Mouse (Mus musculus) mature B cell (primary cell): ENCODE results near the gene Irf3.

Experiments used
- in situ Hi-C: fragments of 300-500 bp; cut with MboI; formaldehyde crosslinking; loops from 2 replicates; pipeline ENCODE4 v1.14.3; 2019

The Irf3 gene

DNA sequence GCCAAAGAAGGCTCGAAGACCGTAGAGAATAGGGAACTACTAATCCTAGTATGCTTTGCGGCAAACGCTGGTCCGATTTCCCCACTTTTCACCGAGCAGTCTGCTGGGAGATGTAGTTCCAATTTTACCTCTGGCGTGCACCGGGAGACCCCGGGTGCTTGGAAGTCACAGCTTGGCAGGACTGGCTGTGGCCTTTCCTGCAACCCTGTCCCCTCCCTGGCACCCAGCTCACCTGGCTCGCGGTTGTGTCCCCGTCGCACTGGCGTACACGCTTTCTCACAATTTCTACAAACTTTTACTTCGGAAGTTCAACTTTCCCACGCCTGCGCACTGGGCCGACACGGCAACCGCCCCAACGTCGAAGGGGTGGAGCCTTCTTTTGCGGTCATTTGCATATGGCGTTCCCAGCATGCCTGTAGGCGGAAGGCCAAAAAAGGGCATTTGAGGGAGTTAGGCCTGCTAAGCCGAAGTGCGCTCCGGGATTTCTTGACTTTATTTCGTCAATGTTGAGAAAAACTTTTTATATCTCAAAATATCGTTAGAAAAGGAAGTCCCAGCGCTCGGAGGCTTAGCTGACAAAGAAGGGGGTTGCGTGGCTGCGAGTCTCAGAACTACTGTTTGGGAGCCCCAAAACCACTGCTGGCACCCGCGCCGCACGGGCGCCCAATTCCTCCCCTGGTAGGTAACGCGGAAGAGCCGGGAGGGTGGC is at the start of gene Irf3:
Gene Irf3 (plus strand): TSS at position 418 of the 709 bp plus-strand sequence.
- in situ Hi-C loops = no loop called here

DNA sequence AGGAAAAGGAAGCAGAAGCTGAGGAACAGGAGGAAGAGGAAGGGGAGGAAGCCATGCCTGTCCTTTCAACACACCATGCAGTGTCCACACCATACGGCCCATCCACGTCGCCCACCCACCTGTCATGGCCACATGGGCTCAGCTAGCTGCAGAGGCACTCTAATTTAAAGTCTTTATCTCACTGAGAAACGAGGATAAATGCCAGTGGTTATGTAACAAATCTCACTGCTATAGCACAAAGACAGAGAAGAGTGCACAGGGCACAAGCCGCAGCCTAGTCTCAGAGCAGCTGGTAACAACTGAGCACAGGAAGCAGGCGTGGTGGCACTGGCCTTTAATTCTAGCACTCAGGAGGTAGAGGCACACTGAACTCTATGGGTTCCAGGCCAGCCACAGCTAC is 47.5 kb upstream of the Irf3 start:
- in situ Hi-C loops = loop anchor here (10.0 kb wide), 1 partner anchor 225 kb away; no protein-coding TSS in a partner anchor

DNA sequence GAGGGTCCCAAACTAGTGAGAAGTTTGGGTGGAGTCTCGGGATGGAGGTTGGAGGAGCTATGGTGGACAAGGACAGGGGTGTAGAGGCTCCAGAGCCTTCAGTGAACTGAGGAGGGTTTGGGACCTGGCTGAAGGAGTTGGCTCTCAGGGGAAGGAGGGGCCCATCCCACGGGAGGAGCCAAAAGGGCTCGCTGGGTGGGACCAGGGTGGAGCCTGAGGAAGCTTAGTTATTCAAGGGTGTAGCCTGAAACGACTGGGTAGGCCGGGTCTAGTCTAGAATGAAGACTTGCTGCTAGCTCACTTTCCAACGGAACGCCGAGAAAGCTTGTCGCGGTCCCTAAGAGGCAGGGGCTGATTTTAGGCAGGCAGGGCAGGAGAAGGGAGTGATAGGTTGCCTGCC is 45.5 kb upstream of the Irf3 start:
- in situ Hi-C loops = loop anchor here (10.0 kb wide), 1 partner anchor 227 kb away; no protein-coding TSS in a partner anchor

DNA sequence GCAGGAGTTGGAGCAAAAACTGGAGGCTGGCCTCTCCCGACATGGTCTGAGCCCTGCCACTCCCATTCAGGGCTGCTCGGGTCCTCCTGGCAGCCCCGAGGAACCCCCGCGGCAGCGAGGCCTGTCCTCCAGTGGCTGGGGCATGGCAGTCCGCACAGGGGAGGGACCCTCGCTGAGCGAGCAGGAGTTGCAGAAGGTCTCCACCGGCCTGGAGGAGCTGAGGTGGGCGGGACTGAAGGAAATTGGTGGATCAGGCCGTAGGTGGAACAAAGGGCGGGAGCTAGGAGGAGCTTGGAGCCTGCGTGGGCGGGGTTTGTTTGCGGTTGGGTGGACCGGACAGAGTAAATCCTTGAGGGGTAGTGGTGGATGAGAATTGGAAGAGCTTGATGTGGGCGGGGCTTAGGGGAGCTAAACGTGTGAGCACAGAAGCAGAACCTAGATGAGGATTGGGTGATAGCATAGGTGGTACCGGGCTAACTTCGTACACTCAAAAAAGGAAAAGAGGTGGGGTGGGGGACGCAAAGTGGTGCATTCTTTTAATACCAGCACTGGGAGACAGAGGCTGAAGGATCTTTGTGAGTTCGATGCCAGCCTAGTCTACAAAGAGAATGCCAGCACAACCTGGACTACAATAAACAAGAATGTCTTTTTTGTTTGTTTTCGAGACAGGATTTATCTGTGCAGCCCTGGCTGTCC is 44.7 kb upstream of the Irf3 start:
- in situ Hi-C loops = loop anchor here (10.0 kb wide), 1 partner anchor 228 kb away; no protein-coding TSS in a partner anchor

DNA sequence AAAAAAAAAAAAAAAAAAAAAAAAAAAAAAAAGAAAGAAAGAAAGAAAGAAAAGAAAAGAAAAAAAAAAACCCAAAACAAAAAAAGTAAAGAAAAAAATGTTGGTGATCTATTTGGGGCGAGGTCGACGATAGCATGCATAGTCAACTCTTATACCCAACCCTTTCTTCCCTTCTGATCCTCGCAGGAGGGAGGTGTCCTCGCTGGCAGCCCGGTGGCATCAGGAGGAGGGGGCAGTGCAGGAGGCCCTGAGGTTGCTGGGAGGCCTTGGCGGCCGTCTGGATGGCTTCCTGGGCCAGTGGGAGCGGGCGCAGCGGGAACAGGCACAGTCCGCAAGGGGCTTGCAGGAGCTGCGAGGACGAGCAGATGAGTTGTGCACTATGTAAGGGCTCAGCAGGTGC is 43.9 kb upstream of the Irf3 start:
- in situ Hi-C loops = loop anchor here (10.0 kb wide), 1 partner anchor 229 kb away; no protein-coding TSS in a partner anchor

DNA sequence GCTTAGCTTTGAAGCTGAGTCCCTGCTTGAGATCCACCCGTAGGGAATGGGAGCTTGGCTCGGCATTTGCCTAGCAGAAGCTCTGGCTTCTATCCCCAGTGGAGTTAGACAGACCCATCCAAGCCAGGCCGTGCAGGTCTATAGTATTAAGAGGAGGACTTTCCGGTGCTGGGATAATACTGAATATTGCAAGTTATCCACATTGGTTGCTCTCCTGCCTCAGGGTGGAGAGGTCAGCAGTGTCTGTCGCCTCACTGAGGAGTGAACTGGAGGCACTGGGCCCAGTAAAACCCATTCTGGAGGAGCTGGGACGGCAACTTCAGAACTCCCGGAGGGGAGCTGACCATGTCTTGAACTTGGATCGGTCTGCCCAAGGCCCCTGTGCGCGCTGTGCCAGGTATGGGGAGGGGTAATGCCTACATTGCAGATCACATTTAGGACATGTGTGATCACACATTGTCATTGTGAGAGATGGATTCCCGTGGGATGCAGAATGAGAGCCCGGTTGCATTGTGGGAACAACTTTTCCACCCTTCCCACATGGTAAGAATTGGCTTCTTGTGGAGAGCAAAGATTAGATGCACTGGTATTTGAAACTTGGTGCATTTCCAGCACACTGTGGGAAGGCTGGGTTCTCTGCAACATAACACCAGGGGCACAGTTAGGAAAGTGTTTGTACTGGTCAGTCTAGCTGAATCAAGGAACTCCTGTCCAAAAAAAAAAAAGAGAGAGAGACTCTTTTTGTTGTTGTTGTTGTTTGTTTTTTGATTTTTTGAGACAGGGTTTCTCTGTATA is 43.2 kb upstream of the Irf3 start:
- in situ Hi-C loops = loop anchor here (10.0 kb wide), 1 partner anchor 229 kb away; no protein-coding TSS in a partner anchor

DNA sequence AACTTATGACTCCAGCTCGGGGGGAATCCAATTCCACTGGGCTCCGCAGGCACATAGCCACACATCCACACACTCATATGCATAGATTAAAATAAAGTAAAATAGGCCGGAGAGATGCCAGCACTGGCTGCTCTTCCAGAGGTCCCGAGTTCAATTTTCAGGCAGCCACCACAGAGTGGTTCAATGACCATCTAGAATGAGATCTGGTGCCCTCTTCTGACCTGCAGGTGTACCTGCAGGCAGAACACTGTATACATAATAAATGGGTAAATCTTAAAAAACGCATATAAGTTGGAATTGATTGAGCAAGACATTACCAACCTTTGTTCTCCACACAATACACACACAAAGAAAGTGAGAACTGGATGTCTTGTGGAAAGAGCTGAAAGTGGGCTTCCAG is 41.8 kb upstream of the Irf3 start:
- in situ Hi-C loops = loop anchor here (10.0 kb wide), 1 partner anchor 231 kb away; no protein-coding TSS in a partner anchor

DNA sequence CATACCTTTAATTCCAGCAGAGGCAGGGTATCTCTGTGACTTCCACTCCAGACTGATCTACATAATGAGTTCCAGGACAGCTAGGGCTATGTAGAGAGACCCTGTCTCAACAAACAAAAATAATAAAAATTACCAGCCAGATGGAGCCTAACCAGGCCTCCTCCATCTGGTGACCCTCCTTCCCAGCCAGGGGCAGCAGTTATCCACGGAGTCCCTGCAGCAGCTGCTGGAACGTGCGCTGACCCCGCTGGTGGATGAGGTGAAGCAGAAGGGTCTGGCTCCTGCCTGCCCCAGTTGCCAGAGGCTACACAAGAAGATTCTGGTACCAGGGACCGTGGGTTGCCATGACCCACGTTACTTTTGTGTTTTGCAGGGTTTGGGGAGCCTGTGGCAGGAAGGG is 41.2 kb upstream of the Irf3 start:
- in situ Hi-C loops = loop anchor here (10.0 kb wide), 1 partner anchor 231 kb away; no protein-coding TSS in a partner anchor

DNA sequence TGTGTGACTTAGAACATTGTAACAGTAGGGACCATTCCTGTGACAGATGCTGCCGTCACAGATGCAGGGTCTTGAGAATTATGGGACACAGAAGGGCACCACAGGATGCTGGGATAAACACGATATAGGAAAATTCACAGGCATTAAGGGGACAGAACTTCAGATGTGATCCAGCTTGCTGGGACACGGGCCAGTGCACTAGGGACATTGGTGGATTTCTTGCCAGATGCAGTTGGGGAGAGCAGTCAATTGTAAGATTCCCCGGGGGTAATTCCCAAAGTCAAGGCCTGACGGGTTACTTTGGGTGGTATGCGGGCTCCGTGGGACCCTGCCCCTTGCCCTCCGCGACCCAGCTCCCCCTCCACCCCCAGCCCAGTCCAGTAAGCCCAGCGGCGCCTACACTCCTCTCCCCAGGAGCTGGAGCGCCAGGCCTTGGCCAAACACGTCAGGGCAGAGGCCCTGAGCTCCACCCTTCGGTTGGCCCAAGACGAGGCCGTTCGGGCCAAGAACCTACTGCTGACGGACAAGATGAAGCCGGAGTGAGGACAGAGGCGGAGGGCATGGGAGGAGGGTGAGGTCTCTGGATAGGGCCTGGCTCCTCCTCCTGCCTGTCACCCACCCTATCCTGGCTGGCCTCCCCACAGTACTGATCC is 40.1 kb upstream of the Irf3 start:
- in situ Hi-C loops = loop anchor here (10.0 kb wide), 1 partner anchor 233 kb away; no protein-coding TSS in a partner anchor

DNA sequence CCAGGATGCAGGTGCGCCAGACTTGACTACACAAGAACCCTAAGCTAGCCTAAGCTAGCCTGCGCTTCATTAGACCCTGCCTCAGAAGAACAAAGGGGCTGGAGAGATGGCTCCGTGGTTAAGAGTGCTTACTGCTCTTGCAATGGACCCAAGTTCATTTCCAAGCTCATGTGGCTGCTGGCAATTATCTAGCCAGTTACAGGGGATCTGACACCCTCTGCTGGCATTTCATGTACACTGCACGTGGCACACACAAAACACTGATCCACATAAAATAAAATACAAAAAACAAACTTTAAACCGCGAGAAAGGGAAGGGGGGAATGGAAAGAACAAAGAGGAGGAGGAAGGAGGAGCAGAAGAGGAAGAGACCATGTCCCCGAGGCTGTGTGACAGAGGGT is 39.2 kb upstream of the Irf3 start:
- in situ Hi-C loops = loop anchor here (10.0 kb wide), 1 partner anchor 233 kb away; no protein-coding TSS in a partner anchor

DNA sequence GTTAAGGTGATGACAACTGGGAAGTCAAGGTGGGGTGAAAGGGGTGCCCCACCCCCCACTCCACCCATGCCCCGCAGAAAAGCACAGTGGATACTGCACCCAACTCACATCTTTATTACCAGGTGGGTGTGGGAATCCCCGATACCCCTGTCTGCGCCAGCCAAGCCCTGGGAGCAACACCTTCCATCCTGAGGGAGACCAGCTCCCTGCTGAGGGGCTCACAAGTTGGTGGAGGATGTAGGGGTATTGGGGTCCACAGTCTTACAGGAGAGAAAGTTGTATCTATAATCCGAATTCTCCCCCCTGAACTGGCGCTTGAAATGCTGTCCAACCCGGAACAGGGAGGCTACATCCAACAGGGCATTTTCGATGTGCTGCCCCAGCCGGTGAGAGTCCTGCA is 38.2 kb upstream of the Irf3 start:
- in situ Hi-C loops = loop anchor here (10.0 kb wide), 1 partner anchor 234 kb away; no protein-coding TSS in a partner anchor

DNA sequence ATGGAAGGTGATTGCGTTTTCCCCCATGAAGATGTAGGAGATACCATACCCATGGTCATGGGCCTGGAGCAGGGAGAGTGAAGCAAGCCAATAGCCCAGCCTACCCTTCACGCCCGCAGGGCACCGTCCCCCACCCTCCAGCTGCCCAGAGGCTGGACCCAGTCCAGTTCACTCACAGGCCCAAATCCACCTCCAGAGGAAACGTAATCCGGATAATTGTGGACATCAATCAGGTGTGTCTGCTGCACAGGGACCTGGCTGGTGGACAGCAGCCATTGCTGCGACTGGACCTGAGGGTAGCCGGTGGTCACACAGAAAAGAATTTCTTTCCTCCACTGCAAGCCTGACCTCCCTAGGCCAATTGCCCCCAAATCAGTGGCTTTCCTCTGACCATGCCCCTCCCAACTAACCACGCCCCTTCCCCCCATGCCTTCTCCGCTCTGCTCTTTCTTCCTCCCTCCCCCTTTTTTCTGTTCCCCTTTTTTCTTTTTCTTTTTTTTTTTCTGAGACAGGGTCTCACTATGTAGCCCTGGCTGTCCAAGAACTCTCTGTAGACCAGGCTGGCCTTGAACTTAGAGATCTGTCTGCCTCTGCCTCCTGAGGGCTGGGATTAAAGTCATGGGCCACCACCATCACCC is 37.5 kb upstream of the Irf3 start:
- in situ Hi-C loops = loop anchor here (10.0 kb wide), 1 partner anchor 235 kb away; no protein-coding TSS in a partner anchor

DNA sequence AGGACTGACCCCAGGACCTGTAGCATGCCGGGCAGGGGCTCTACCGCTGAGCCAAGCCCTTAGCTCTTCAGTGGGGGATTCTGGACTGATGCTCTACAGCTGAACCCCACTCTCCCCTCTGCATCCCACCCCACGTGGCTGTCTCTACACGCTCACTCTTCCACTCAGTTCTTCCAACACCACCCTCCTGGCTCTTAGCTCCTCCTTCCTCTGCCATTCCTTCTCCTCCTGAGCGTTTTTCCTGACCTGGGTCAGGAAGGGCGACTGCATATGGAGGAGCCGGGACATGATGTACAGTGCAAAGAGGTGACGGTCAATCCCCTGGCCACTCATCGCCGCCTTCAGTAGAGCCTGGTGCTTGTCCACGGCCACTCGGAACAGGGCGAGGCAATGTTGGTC is 36.9 kb upstream of the Irf3 start:
- in situ Hi-C loops = no loop called here

DNA sequence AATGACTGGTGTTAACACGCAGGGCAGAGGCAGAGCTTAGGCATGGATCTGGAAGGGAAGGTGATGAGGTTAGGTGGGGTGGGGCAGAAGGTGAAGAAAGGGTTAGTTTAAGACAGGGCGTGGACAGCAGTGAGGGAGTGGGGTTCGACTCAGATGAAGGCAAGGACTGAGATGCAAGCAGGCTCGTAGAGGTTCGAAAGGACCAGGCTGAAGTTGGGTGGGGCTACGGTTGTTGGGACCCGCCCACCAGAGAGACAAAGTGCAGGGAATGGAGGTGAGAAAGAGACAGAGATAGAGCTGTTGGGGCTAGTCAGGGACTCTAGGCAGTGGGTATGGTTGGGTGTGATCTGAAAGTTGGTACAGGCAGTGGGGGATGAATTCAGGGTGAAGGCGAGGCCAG is 35.1 kb upstream of the Irf3 start:
- in situ Hi-C loops = no loop called here

DNA sequence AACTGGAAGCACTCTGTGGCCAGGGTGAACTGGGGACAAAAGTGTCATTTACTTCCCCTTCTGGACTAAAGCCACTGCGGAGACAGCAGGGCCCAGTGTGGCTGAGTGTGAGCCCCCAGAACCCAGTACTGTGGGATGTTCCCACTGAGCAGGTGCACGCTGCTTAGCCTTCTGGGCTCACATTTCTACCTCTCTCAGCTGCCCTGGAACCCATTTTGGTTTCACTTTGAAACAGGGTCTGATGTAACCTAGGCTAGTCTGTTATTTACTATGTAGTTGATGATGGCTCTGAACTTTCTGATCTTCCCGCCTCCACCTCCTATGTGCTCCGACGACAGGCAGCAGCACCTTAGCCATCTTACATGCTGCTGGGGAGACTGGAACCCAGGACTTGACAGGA is 34.6 kb upstream of the Irf3 start:
- in situ Hi-C loops = no loop called here

DNA sequence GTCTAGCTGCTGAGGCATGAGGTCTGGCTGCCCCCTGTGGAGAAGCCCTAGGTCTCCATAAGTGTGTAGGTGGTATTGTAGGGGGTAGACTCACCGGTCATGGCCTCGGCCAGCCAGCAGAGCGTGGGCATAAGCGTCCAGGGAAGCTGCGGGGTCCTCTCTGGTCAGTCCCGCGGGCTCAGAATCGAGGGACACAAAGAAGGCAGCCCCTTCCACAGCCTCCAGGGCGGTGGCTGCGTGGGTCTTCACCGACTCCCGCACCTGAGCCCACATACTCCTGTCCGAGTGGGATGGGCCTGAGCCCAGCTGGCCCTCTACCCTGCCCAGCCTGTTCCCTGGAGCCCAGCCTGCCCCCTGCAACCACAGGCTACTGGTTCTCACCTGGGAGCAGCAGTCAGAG is 32.5 kb upstream of the Irf3 start:
- in situ Hi-C loops = no loop called here

DNA sequence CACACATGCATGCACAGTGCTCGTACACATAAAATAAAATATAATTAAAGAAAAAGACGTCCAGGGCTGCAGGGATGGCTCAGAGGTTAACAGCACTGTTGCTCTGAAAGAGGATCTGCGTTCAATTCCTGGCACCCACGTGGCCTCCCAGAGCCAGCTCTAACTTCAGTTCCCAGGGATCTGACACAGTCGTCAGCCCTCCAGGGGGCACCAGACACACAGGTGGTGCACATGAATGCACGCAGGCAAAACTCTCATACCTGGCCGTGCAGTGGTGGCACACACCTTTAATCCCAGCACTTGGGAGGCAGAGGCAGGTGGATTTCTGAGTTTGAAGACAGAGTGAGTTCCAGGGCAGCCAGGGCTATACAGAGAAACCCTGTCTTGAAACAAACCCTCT is 31.5 kb upstream of the Irf3 start:
- in situ Hi-C loops = no loop called here

DNA sequence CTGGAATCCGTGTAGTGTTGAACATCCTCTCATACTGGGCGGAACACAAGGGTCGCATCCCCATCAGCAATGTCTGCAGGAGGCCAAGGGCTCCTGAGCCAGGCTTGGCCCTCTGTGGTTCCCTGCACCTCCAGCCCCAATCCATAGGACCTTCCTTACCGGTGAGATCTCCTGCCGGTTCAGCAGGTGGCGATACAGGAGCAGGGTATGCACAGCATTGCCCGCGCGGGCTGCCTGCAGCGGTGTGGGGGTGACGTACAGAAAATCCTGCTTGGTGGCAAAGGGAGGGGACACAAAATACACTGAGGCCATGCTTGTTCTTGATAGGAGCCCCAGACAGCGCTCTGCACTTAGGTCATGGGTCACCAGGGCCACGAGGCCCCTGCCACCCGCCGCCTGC is 30.8 kb upstream of the Irf3 start:
- in situ Hi-C loops = no loop called here

DNA sequence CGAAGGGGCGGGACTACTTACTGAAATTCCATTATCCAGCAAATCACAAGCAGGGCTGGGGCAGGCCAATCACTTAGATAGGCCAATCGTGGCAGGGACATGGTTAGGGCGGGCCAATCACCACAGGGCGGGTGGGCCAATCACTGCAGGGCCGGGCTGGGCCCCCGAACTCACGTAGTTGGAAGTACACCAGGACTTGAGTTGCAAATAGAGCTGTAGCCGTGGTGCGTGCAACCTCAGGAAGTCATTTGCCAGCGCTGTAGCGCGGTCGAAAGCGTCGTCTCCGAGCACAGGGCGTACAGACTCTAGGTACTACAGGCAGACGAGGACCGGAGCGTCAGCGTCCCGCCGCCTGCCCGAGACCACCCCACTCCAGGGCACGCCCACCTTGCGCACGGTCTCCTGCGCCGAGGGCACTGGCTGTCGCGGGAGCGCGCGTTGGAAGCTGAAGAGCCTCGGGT is 27.2 kb upstream of the Irf3 start:
- in situ Hi-C loops = no loop called here

DNA sequence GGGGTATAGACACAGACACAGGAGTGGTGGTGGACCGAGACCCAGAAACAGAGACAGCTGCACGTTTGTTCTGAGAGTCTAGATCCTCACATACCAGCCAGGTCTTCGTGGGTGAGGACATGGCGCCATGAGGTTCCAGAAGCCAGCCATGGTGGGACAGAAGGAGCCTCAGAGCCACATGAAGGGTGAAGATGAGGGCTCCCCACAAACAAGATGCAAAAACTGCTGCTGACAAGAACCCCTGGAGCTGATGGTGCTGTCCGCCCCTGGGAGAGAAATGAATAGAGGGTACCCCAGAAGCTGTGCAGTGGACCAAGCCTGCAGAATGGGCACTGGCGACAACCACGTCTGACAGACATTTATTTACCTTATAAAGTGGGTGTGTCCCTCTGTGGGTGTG is 26.3 kb upstream of the Irf3 start:
- in situ Hi-C loops = no loop called here
